Mouse (Mus musculus) brain, embryonic 18.5 days (tissue): Measurements from ENCODE around the gene D11Wsu47e.

Experiments used
- DNase-seq: peaks from one replicate; pipeline ENCODE4 v3.0.0-alpha.2; 2012; ENCODE audit warnings: low read depth, low spot score

D11Wsu47e gene

DNA sequence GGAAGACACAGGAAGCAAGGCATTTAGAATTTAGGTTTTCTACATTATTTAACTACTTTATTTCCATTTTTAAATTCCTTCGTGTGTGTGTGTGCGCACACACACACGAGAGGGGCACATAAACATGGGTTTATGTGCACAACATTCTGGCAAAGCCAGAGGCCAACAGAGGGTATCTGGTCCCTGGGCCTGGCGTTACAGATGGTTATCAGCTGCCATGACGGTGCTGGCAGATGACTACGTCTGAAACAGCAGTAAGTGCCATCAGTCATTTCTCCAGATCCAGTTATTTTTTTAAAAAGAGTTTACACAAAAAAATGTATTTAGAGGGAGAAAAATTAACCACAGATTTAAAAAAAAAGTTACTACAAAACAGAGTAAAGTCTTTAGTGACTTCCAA, 18.0 kb upstream of the D11Wsu47e start:
- DNase-seq: no peak

DNA sequence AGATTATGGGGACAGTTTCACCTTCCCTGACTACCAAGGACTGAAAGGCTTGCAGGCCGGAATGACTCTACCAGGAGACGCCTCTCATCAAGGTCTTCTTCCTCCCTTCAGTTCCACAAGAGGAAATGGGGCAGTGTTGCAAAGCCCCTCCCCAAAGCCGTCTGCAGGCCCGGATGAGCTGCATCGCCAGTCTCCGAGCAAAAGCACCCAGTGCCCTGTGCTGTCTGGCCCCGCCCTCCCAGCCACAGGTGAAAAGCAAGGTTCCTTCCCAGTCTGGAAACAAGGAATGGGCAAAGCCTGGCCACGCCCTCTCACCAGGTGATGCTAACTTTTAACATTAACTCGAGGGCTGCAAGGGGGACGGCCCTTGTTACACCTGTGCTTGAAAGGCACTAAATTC, 17.6 kb upstream of the D11Wsu47e start:
- no peak for DNase-seq

DNA sequence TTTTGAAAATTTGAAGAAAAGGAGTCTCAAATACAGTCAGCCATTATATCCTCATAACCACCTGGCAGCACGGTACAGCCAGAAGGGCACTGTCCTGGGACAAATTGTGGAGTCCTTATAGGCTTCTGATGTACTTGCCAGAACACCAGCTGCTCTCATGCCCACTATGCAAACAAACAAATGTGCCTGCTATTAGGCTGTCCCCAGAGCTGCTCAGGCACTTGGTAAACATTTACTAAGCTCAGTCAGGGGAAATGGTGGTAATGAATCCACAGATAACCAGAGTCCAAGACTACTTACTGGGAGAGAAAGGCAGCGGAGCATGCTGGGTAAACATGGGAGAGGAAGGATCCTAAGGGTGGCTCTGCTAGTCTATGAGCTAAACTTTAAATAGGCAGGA, 17.1 kb upstream of the D11Wsu47e start:
- DNase-seq: no peak

DNA sequence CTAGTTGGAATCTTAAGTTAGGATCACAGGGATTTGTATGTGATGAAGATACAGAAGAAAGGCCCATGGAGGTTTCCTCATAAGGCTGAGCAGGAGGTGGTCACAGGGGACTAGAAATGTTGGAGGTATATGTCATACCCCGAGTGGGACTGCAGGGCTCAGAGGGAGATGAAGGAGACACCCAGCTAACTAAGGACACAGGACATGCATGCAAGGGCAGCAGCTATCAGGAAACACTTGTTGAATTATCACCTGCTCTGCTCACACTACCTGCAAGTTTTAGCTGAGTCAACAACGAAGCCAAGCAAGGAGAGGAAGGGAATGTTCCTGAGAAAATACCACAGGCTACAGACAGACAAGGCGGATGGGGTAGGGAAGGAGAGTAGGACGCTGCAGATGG, 16.5 kb upstream of the D11Wsu47e start:
- DNase-seq: no peak

DNA sequence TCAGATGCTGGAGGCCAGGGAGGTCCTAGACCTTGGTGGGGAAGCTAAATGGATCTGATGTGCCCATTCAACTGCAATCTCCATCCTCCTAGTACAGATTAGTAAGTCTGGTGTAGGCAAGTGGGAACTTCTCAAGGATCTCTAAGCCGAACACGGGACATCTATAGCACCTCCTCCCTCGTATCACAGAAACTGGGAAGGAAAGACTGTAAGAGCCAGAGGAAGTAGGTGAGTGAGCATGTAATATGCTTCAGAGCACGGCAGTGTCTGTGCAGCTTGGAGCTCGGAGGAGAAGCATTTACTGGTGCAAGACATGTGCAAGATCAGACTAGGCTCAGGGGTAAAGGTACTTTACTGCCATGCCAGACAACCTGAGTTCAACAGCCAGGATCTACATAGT, 15.4 kb upstream of the D11Wsu47e start:
- no peak for DNase-seq

DNA sequence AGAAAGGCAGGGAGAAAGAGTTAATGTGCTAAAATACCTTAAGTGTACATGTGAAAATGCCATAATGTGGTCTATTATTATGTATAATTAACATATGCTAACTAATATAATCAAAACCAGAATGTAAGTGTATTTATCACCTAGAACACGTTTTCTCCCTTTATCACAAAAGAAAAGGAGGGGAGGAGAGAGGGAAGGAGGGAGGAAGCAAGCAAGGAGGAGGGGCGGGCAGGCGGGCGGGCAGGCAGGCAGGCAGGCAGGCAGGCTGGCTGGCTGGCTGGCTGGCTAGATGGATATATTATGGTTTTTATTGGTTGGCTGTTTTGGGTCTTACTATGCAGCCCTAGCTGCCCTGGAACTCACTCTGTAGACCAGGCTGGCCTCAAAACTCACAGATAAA, 14.5 kb upstream of the D11Wsu47e start:
- no peak for DNase-seq

DNA sequence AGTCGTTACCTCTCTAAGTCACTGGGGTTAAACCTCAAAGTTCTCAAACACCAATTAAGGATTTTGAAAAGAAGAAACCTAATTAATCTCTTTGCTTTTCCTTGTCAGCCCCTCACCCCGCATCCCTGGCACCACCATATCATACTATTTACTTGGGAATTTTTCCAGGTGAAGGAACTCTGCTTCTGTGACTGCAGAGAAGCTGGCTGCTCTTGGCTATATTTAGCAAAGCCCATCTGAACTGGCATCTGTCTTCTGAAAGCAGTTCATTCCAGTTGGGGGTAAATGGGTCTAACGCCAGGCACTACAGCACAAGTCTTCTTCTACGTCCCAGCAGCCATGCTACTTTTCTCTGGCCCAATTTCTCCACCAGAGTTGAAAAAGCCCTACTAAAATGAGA, 10.6 kb upstream of the D11Wsu47e start:
- no peak for DNase-seq

DNA sequence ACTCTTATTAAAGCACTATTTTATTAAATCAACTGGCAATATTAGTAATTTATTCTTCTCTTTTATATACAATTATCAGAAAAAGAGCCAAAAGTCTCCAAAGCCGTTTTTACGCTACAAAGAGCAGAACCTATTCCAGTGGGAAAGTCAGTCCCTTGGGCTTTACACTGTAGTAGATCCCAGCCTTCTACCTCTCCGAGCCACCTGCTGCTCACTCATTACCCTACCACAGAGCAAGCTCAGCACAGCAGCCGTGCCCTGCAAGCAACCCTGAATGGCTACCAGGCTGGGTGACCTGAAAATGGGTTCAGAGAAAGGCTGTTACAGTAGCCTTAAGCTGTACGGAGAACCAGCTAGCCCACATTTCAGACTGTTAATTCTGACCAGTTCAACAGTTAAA, 9.6 kb upstream of the D11Wsu47e start:
- no peak for DNase-seq

DNA sequence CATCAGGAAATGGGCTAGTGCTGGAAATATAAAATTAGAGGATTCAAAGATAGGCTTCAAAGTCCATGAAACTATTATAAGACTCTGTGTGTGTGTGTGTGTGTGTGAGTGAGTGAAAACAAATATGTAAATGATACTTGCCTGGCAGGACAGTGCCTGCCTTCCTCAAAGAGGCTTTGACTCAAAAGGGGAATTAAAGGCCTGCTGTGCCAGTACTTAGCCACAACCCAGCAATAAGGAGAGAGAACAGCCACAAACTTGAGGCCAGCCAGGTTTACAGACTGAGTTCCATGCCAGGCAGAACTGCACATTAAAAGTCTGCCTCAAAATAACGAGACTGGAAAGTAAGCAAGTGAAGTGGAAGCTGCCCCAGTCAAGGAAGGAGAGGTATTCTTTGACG, 7.4 kb upstream of the D11Wsu47e start:
- no peak for DNase-seq

DNA sequence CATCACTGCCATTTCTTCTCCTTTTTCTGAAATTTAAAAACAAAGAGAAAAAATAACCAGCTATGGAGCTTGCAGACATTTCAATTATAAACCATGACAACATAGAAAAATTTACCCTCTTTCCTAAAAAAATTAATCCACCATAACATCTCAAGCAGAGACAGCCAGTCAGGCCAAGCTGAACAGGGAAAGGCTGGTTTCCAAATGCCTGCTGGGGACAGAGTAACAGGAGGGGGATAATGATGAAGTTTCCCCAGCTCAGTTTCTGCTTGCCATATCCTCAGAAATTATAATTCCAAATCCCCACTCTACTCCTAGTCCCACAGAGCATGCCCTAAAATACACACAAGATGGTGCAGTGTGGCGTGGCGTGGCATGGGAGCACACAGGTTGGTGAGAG, 6.8 kb upstream of the D11Wsu47e start:
- no peak for DNase-seq

DNA sequence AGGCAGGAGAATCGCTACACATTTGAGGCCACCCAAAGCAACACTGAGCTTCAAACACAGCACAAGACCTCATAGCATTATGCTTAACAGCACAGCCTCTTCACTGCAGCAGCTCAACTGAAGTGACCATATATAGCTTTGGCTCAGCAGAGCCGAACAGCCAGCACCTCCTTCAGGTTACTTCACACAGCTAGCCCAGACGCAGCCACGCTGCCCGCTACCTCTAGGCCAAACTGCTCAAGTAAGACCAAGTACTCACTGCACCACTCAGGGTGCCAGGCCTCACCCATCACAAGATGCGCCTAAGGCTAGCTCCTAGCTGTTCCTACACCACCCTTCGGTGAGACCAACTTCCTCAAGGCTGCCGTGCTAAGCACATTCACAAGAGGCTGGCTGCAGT, 5.8 kb upstream of the D11Wsu47e start:
- no peak for DNase-seq

DNA sequence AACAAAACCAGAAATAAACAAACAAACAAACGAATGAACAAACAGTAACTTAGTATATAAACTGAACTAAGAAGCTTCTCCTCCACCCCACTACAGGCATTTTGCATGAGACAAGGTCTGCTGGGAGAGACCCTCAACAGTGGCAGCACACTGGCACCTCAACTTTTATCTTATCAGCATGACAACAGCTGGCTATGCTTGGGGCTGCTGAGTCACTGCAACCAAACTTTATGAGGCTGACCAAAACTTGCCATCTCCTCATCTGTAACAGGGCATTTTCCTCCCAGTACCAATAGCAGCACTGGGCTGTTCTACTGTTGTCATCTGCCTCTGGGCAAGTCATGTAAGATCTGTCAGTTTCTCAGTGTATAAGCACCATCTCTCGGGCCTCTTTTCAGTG, 3.3 kb upstream of the D11Wsu47e start:
- no peak for DNase-seq

DNA sequence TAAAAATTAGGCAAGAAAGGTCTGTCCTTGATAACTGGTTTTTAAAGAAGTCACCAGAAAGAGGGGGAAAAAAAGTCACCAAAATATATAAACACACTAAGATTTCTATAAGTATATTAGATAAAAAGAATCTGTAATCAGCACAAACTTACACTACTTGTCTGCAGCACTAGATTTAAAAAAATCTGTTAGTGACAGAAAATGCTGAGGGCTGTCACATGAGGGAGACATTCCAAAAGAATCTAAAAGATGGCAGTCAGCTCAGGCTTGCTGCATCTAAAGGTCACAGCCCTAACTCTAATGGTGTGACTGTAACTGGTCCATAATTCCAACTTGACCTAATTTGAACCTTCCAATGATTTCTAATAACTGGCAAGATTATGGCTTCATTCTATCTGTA, 2.2 kb upstream of the D11Wsu47e start:
- DNase-seq: no peak

DNA sequence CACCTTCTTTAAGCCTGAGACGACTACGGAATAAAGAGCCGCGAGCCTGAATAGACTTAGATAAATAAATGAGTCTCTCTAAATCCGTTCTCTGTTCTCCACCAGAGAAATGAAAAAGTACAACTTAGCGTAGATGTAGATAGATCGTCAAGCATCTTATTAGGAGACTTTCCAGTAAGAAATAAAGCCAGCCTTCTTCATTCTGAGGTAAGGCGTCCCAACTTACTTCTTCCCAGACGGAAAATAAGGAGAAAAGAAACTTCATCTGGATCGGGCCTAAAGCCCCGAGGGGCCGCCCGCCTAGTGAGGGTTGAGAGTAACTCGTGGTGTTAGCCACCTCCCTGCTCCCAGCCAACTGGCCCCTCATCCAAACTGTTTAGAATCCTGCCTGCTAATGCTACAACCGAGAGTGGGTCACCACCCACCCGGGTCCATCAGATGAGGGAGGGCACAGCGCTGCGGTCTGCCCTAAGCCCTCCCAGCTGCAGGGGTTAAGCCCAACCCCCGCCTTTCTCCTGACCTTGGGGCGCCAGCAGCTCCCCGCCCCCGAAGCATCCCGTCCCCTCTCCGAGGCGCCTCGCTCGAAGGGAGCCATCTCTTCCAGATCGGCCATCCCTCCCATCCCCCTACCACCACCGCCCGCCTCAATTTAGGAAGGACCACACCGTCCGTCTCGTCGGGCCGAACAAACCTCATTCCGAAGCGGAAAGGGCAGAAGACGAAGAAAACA, 1.1 kb upstream of the D11Wsu47e start:
- no peak for DNase-seq

DNA sequence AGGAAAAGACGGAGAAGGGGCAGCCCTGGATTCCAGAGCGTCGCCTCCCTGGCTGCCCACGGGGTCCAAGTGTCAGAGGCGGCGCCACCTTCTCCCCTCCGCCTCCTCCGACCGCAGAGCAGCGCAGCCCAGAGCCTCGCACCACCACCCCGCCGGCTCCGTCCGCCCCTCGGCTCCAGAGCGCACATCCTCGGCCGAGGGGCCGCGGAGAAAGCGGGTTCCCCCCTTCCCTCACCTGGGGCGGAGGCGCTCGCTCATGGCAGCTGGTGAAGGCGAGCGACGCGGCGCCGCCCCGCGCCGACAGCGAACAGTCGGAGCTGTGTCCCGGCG, 620 bp upstream of the D11Wsu47e start:
- DNase-seq: no peak

DNA sequence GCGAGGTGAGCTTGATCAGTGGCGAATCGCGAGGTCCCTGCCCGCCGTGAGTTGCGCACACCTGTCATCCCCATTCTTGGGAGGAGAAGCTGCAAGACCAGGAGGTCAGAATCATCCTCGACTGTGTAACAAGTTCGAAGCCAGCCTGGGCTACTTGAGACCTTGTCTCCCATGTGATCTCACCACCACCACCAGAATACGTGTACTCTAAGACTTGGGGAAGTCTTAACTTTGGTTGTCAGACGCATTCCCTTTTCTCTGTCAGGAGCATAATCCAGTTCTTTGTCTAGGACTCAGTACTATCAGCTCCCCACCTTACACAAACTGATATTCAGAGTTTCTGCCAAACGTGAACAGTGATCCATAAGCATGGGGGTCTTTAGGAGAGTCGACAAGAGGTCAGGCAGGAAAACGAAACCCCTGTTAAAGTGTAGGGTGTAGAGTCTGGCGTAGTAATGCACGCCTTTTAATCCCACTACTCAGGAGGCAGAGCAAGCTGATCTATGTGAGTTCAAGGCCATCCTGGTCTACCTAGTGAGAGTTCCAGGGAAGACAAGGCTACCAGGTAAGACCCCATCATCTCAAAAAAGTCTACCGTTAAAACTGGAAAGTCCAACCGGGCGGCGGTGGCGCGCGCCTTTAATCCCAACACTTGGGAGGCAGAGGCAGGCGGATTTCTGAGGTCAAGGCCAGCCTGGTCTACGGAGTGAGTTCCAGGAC, 655 bp downstream of the D11Wsu47e start:
- DNase-seq: no peak

DNA sequence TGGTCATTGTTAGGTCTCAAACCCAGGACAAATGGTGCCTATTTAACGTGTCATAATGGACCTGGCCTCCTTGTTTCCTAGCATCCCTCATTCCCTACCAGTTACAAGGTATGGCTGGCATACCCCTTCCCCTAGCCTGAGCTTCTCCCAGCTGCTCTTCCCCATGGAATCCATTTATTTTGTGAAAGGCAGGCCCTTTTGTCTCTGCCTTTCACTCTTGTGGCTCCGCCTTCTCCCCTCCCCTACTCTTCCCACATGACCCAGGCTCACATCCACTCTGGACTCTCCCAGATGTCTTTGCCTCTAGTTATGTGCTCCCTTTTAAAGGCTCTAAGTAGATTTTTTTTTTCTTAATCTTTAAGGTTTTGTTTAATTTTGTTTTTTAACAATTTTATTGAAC, 2.8 kb downstream of the D11Wsu47e start:
- no peak for DNase-seq

DNA sequence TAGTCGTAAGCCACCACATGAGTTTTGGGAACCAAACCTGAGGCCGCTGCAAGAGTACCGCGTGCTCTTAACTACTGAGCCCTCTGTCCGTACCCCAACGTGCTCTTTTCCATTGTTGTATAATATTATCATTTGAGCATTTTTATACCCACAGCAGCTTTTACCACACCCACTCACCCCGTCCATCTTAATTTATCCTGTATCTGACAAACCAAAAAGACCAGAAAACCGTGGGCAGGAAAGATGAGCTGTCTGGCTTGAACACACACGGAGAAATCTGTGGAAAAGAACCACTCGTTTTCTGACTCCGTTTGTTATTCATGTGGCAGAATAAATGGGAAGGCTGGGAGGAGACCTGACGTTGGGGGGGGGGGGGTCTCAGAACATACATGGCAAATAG, 6.3 kb downstream of the D11Wsu47e start:
- no peak for DNase-seq

DNA sequence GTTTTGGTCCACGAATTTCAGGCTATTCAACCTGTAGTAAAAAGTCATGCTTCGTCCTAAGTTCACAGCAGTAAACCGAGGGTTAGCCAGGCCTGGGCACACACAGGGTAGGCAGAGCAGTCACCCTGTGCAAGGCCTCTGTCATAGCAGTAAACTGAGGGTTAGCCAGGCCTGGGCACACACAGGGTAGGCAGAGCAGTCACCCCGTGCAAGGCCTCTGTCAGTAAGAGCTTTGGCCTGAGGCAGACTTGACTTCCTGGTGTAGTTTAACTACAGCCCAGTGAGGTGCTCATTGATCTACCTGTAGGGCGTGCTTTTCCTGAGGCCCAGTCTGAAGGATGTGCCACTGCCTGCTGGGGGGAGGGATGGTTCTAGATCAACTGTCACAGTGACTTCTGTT, 7.1 kb downstream of the D11Wsu47e start:
- no peak for DNase-seq

DNA sequence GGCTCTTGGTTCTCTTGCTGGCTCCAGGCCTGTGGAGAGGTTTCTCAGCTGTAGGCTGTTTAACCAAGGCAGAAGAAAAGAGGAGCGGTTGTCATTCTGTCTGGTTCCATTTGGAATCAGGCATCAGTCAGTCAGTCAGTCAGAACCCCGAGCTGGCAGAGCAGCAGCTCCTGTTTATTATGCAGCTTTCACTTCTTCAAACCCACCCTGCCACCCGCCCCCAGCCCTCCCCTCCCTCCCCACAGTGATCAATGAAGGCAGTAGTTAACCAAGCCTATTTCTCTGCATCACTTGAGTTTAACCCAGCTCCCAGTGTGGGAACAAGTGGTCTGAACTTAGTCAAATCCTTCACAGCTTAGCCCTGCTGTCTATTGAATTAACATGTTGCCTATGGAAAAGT, 7.6 kb downstream of the D11Wsu47e start:
- no peak for DNase-seq

DNA sequence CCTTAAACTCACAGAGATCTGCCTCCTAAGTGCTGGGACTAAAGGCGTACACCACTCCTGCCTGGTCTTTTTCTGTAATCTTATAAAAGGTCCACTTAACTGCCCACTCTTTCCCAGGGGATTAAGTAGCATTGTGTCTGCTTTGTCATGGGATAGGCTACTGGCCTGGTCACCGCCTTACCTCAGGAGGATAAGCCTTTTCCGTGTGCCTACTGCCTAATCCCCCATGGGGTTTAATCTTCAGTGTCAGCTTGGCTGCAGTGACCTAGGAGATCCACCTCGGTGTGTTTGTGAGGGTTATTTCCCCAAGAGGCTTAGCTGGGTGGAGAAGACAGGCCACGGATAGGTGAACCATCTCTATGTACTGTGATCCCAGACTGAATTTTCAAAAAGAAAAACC, 13.4 kb downstream of the D11Wsu47e start:
- DNase-seq: no peak

DNA sequence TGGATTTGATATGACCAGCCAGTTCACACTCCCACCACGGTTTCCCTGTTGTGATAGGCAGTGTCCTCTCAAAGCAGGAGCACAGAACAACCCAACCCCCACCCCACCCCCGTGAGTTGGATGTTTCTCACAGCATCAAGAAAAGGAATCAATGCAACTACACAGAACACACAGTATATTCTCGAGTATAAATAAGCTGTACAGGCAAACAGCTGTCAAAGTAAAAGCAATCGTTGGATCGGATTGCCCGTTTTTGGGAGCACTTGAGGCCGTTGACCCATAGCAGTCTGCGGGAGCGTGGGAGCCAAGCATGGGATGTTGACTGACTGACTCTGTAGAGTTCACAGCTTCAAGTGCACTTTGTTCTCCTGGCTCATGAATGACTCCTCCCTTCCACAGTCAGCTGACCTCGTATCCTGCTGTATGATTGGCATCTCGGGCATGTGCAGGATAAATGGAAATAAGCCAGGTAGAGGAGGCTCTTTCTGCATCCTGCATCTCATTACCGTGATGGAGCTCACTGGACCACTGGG, 13.9 kb downstream of the D11Wsu47e start:
- DNase-seq: no peak

DNA sequence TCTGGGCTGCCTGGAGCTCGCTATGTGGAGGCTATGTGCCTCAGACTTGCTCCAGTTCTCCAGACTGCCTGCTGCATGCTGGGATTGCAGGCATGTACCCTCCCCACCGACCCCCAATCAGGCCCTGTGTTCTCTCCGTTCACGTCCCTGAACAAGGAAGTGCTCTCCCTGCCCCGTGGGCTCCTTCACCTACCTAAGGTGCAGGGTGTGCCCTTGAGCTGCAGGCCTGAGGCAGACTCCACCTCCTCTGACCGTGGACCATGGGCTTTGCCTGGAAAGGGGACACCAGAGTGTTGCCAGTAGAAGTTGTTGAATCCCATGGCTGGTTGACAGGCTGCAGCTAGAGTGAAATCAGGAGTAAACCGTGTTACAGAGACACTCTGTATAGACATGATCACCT, 15.4 kb downstream of the D11Wsu47e start:
- no peak for DNase-seq

DNA sequence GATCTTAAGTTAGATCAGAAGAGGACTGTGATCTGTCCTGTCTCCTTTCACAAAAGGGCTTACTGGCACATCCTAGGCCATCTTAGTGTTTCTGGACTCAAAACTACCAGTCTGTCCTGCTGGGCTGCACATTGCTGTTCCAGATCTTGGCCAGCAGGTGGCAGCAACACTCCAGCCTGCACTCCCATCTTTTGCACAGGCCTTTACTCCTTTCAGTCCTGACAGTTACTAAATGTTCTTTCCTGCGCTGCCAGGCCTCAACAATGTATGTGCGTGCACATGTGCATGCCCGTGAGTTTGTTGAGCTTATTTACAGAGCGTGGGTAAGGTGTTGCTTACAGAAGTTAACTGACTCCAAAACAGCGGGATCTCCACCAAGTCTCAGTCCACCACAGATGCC, 19.5 kb downstream of the D11Wsu47e start:
- peak; percentile 46 for DNase-seq
